In genomic region chr11:101732518-101733440, GRCm38 (mm10) we compare ENCODE assay signal across 8 mouse cellular contexts. TPM values are rescaled to one million over a fixed set of nuclear protein-coding genes. Genes with fewer than 3 reads are reported as not detected.
A peak's percentile ranks its signal among the peaks of the same experiment; 100 is the strongest.
DNase-seq lines count a peak whose midpoint lies in the region; ATAC-seq lines count a peak whose summit lies in the region.

TSS of gene Dhx8 (plus strand) at chr11:101732919.

- peak; percentile 99 for DNase-seq in B cell, adult 2 months
- peak; percentile 100 for DNase-seq in brain, adult 2 months (ENCODE audit: low read depth, low spot score)
- peak; percentile 99 for DNase-seq in heart, embryonic 10.5 days (ENCODE audit: low spot score)
- peak; percentile 98 for DNase-seq in liver
- peak; percentile 96 to 100 for DNase-seq in spleen, postnatal 4 days (ENCODE audit: low spot score in 2 of 2)

- under 1% methylated on average over 51 of the region's 51 CpGs for WGBS in heart, embryonic 10.5 days
- WGBS in kidney, embryonic 15.5 days, result under 1% methylated on average over 51 of the region's 51 CpGs

- no peaks in the 10 kb centered on the region for H3K9me3 ChIP-seq in heart, embryonic 10.5 days
- H3K9me3 ChIP-seq in kidney, embryonic 15.5 days (replicated peaks), result no peaks in the 10 kb centered on the region

- no peaks in the 10 kb centered on the region for H3K27me3 ChIP-seq in heart, embryonic 10.5 days (ENCODE audit: insufficient read depth, poor library complexity, severe bottlenecking)
- no peaks in the 10 kb centered on the region for H3K27me3 ChIP-seq in kidney, embryonic 15.5 days

- H3K36me3 ChIP-seq in heart, embryonic 10.5 days, result peaks cover 35% of the 10 kb centered on the region
- H3K36me3 ChIP-seq in kidney, embryonic 15.5 days, result peaks cover 35% of the 10 kb centered on the region

- peak within 1 kb of the TSS; percentile 88 for H3K27ac ChIP-seq in heart, embryonic 10.5 days
- H3K27ac ChIP-seq in kidney, embryonic 15.5 days, result peak within 1 kb of the TSS; percentile 66

- H3K4me1 ChIP-seq in heart, embryonic 10.5 days, result peaks cover 10% of the 10 kb centered on the region; the same call in 1 of the 2 replicates
- H3K4me1 ChIP-seq in kidney, embryonic 15.5 days, result peaks cover 8% of the 10 kb centered on the region

- ATAC-seq in erythroblast, adult 5-6 weeks (replicated peaks; ENCODE audit: low FRiP score, poor library complexity, severe bottlenecking), result peak; percentile 97
- ATAC-seq in kidney, embryonic 15.5 days (replicated peaks; ENCODE audit: low FRiP score), result peak; percentile 96
- ATAC-seq in monocyte, adult 5-6 weeks (replicated peaks; ENCODE audit: insufficient number of reproducible peaks, low FRiP score, low TSS enrichment, poor library complexity, severe bottlenecking), result peak; percentile 98

- H3K4me2 ChIP-seq in kidney, embryonic 15.5 days, result peak within 1 kb of the TSS; percentile 65

- peak within 1 kb of the TSS; percentile 87 for H3K4me3 ChIP-seq in heart, embryonic 10.5 days
- peak within 1 kb of the TSS; percentile 79 for H3K4me3 ChIP-seq in kidney, embryonic 15.5 days (replicated peaks)

- peak within 1 kb of the TSS; percentile 78 for H3K9ac ChIP-seq in kidney, embryonic 15.5 days

RNA-seq across cellular contexts. Expression of gene Dhx8, which starts in this region (rescaled TPM):
- total RNA-seq in erythroblast, adult 5-6 weeks (2015; ENCODE audit: low replicate concordance), result 32.0 and 32.9 TPM in 2 replicates
- 47.7 and 77.6 TPM in 2 replicates for total RNA-seq in erythroblast, adult 5-6 weeks (2017; ENCODE audit: low replicate concordance)
- polyA plus RNA-seq in heart, embryonic 10.5 days (2016; fragmentation: Nextera tagmentation; extraction: Ambion mirVana), result 28.7 and 33.0 TPM in 2 replicates
- 32.3 and 36.1 TPM in 2 replicates for polyA plus RNA-seq in kidney, embryonic 15.5 days (2015; fragmentation: Nextera tagmentation; extraction: Ambion mirVana)
- total RNA-seq in monocyte, adult 5-6 weeks (2017), result 45.9 to 64.3 TPM (median 49.0 TPM) in 3 replicates

Comparison
In these comparisons a context has a peak if more than half of its experiments do, and no peak if none do; other contexts are left out.
1. Peak in every context shown above with its lines: DNase-seq, ATAC-seq, H3K4me3 ChIP-seq and H3K27ac ChIP-seq.